Mouse (Mus musculus): ENCODE results near the gene Clasp1. TPM values are rescaled to one million over a fixed set of nuclear protein-coding genes. Genes with fewer than 3 reads are reported as not detected.

The Clasp1 gene
- polyA plus RNA-seq, 1 experiment: 146 TPM

- no peak for TF ChIP-seq CTCF (IDR thresholded peaks at IDR 0.05; ENCODE audit: borderline replicate concordance, extremely low read depth, insufficient read depth, insufficient read length)
- TF ChIP-seq POLR2A (IDR thresholded peaks at IDR 0.05; ENCODE audit: borderline replicate concordance, extremely low read depth, insufficient read depth, insufficient read length, poor library complexity, severe bottlenecking): no peak
Observed at GRCm38 (mm10) chr1:118403440-118403839, 14.6 kb downstream of the Clasp1 start.

GRCm38 (mm10) chr1:118407586-118408250 is 18.9 kb downstream of the Clasp1 start:
- no peak for DNase-seq (ENCODE audit: low read depth)
- TF ChIP-seq POLR2A (IDR thresholded peaks at IDR 0.05; ENCODE audit: borderline replicate concordance, extremely low read depth, insufficient read depth, insufficient read length, poor library complexity, severe bottlenecking): no peak
- no peak for TF ChIP-seq CTCF (IDR thresholded peaks at IDR 0.05; ENCODE audit: borderline replicate concordance, extremely low read depth, insufficient read depth, insufficient read length)

More at GRCm38 (mm10) chr1:118403440-118403839, 14.6 kb downstream of the Clasp1 start:
- DNase-seq (ENCODE audit: low read depth): no peak

GRCm38 (mm10) chr1:118409249-118409648 is 20.4 kb downstream of the Clasp1 start:
- TF ChIP-seq POLR2A (IDR thresholded peaks at IDR 0.05; ENCODE audit: borderline replicate concordance, extremely low read depth, insufficient read depth, insufficient read length, poor library complexity, severe bottlenecking) (no peak), CTCF (IDR thresholded peaks at IDR 0.05; ENCODE audit: borderline replicate concordance, extremely low read depth, insufficient read depth, insufficient read length) (no peak)
- no peak for DNase-seq (ENCODE audit: low read depth)

GRCm38 (mm10) chr1:118410824-118411223 is 22.0 kb downstream of the Clasp1 start:
- no peak for DNase-seq (ENCODE audit: low read depth)
- TF ChIP-seq POLR2A (IDR thresholded peaks at IDR 0.05; ENCODE audit: borderline replicate concordance, extremely low read depth, insufficient read depth, insufficient read length, poor library complexity, severe bottlenecking): no peak
- no peak for TF ChIP-seq CTCF (IDR thresholded peaks at IDR 0.05; ENCODE audit: borderline replicate concordance, extremely low read depth, insufficient read depth, insufficient read length)

GRCm38 (mm10) chr1:118413169-118413568 is 24.3 kb downstream of the Clasp1 start:
- TF ChIP-seq CTCF (IDR thresholded peaks at IDR 0.05; ENCODE audit: borderline replicate concordance, extremely low read depth, insufficient read depth, insufficient read length) (no peak), POLR2A (IDR thresholded peaks at IDR 0.05; ENCODE audit: borderline replicate concordance, extremely low read depth, insufficient read depth, insufficient read length, poor library complexity, severe bottlenecking) (no peak)

GRCm38 (mm10) chr1:118417047-118417730 is 28.3 kb downstream of the Clasp1 start:
- no peak for TF ChIP-seq POLR2A (IDR thresholded peaks at IDR 0.05; ENCODE audit: borderline replicate concordance, extremely low read depth, insufficient read depth, insufficient read length, poor library complexity, severe bottlenecking)
- TF ChIP-seq CTCF (IDR thresholded peaks at IDR 0.05; ENCODE audit: borderline replicate concordance, extremely low read depth, insufficient read depth, insufficient read length): no peak
- DNase-seq (ENCODE audit: low read depth): no peak

More at GRCm38 (mm10) chr1:118413169-118413568, 24.3 kb downstream of the Clasp1 start:
- DNase-seq (ENCODE audit: low read depth): no peak

GRCm38 (mm10) chr1:118419399-118419798 is 30.5 kb downstream of the Clasp1 start:
- TF ChIP-seq POLR2A (IDR thresholded peaks at IDR 0.05; ENCODE audit: borderline replicate concordance, extremely low read depth, insufficient read depth, insufficient read length, poor library complexity, severe bottlenecking) (no peak), CTCF (IDR thresholded peaks at IDR 0.05; ENCODE audit: borderline replicate concordance, extremely low read depth, insufficient read depth, insufficient read length) (no peak)
- no peak for DNase-seq (ENCODE audit: low read depth)

GRCm38 (mm10) chr1:118421149-118421548 is 32.3 kb downstream of the Clasp1 start:
- TF ChIP-seq CTCF (IDR thresholded peaks at IDR 0.05; ENCODE audit: borderline replicate concordance, extremely low read depth, insufficient read depth, insufficient read length): no peak
- TF ChIP-seq POLR2A (IDR thresholded peaks at IDR 0.05; ENCODE audit: borderline replicate concordance, extremely low read depth, insufficient read depth, insufficient read length, poor library complexity, severe bottlenecking): no peak
- DNase-seq (ENCODE audit: low read depth): no peak

- DNase-seq (ENCODE audit: low read depth): no peak
- no peak for TF ChIP-seq POLR2A (IDR thresholded peaks at IDR 0.05; ENCODE audit: borderline replicate concordance, extremely low read depth, insufficient read depth, insufficient read length, poor library complexity, severe bottlenecking)
- TF ChIP-seq CTCF (IDR thresholded peaks at IDR 0.05; ENCODE audit: borderline replicate concordance, extremely low read depth, insufficient read depth, insufficient read length): no peak
Observed at GRCm38 (mm10) chr1:118422812-118423211, 34.0 kb downstream of the Clasp1 start.

GRCm38 (mm10) chr1:118425982-118426381 is 37.1 kb downstream of the Clasp1 start:
- DNase-seq (ENCODE audit: low read depth): no peak
- TF ChIP-seq CTCF (IDR thresholded peaks at IDR 0.05; ENCODE audit: borderline replicate concordance, extremely low read depth, insufficient read depth, insufficient read length) (no peak), POLR2A (IDR thresholded peaks at IDR 0.05; ENCODE audit: borderline replicate concordance, extremely low read depth, insufficient read depth, insufficient read length, poor library complexity, severe bottlenecking) (no peak)

GRCm38 (mm10) chr1:118428354-118429084 is 39.7 kb downstream of the Clasp1 start:
- TF ChIP-seq CTCF (IDR thresholded peaks at IDR 0.05; ENCODE audit: borderline replicate concordance, extremely low read depth, insufficient read depth, insufficient read length) (no peak), POLR2A (IDR thresholded peaks at IDR 0.05; ENCODE audit: borderline replicate concordance, extremely low read depth, insufficient read depth, insufficient read length, poor library complexity, severe bottlenecking) (no peak)
- DNase-seq (ENCODE audit: low read depth): no peak
